Mouse (Mus musculus) liver, embryonic 13.5 days (tissue): Measurements from ENCODE around the gene Slc22a12. TPM values are rescaled to one million over a fixed set of nuclear protein-coding genes. Genes with fewer than 3 reads are reported as not detected.

Source experiments
- ATAC-seq: fragments of 200-750 bp; cut with Nextera tagmentation; 2 replicates; pipeline ENCODE4 v1.8.0; 2017; ENCODE audit warnings: low read depth, mild to moderate bottlenecking, moderate number of reproducible peaks, moderate library complexity
- DNase-seq: peaks from one replicate; pipeline ENCODE4 v3.0.0; 2022
- H3K27ac ChIP-seq: fragments of 300-500 bp; sonication (generic); 2 replicates; pipeline ENCODE4 v1.5.1; 2015; ENCODE audit warnings: moderate library complexity, mild to moderate bottlenecking, inconsistent platforms
- H3K27me3 ChIP-seq: fragments of 300-500 bp; sonication (generic); 2 replicates; pipeline ENCODE4 v1.6.1; 2015; ENCODE audit warnings: mild to moderate bottlenecking, inconsistent platforms
- H3K36me3 ChIP-seq: fragments of 300-500 bp; sonication (generic); 2 replicates; pipeline ENCODE4 v1.6.1; 2015; ENCODE audit warnings: mild to moderate bottlenecking, inconsistent platforms
- H3K4me1 ChIP-seq: fragments of 300-500 bp; sonication (generic); replicated peaks from 2 replicates; pipeline ENCODE4 v1.6.1; 2015; ENCODE audit warnings: inconsistent platforms
- H3K4me2 ChIP-seq: fragments of 300-500 bp; sonication (generic); 2 replicates; pipeline ENCODE4 v1.6.1; 2015; ENCODE audit warnings: inconsistent platforms, mild to moderate bottlenecking, moderate library complexity
- H3K4me3 ChIP-seq: fragments of 300-500 bp; sonication (generic); replicated peaks from 2 replicates; pipeline ENCODE4 v1.5.1; 2015; ENCODE audit warnings: mild to moderate bottlenecking, inconsistent platforms
- H3K9ac ChIP-seq: fragments of 300-500 bp; sonication (generic); 2 replicates; pipeline ENCODE4 v1.6.1; 2015; ENCODE audit warnings: mild to moderate bottlenecking, inconsistent platforms
- H3K9me3 ChIP-seq: fragments of 300-500 bp; sonication (generic); replicated peaks from 2 replicates; pipeline ENCODE4 v1.6.1; 2016; ENCODE audit warnings: inconsistent platforms
- WGBS: fragments of 180-500 bp; shearing (Covaris S2); methylation state at CpG from one replicate; pipeline ENCODE4 v1.1.7; 2015; ENCODE audit not compliant: insufficient replicate concordance; 5-methylcytosine and 5-hydroxymethylcytosine counted together
- polyA plus RNA-seq: library from polyadenylated mRNA; unstranded; fragments of >200 nt; fragmentation: Nextera tagmentation; extraction: Ambion mirVana; gene quantifications from 2 replicates; pipeline ENCODE4 v1.2.1, GENCODE M21; 2015

The Slc22a12 gene
- polyA plus RNA-seq, 1 experiment from 2014 or later = not detected

- Histone ChIP-seq H3K4me3 (no peak overlapping the region), H3K27me3 (peaks cover 42% of the 10 kb centered on the region), H3K27ac (no peak overlapping the region), H3K4me2 (no peak overlapping the region), H3K36me3 (no peaks in the 10 kb centered on the region), H3K9me3 (no peaks in the 10 kb centered on the region), H3K9ac (no peak overlapping the region), H3K4me1 (no peaks in the 10 kb centered on the region)
- ATAC-seq = no peak
- DNase-seq = no peak
- 37% methylated on average over 5 of the region's 5 CpGs for WGBS
These were observed 27.4 kb downstream of the Slc22a12 start for GRCm38 (mm10) chr19:6515448-6515847.

- H3K36me3 ChIP-seq = no peaks in the 10 kb centered on the region
- DNase-seq (no peak), ATAC-seq (no peak)
- no peak overlapping the region for H3K9ac ChIP-seq
- 58% methylated on average over 6 of the region's 6 CpGs for WGBS
- H3K4me3 ChIP-seq = no peak overlapping the region
- peaks cover 47% of the 10 kb centered on the region for H3K27me3 ChIP-seq
- H3K4me1 ChIP-seq = no peaks in the 10 kb centered on the region
- H3K9me3 ChIP-seq = no peaks in the 10 kb centered on the region
- H3K27ac ChIP-seq = no peak overlapping the region
- no peak overlapping the region for H3K4me2 ChIP-seq
These were observed 27.9 kb downstream of the Slc22a12 start for GRCm38 (mm10) chr19:6514940-6515339.

- ATAC-seq = no peak
- peaks cover 55% of the 10 kb centered on the region for H3K27me3 ChIP-seq
- WGBS = 15% methylated on average over 15 of the region's 15 CpGs
- H3K9me3 ChIP-seq = no peaks in the 10 kb centered on the region
- no peaks in the 10 kb centered on the region for H3K4me1 ChIP-seq
- no peak overlapping the region for H3K27ac ChIP-seq
- no peak overlapping the region for H3K4me2 ChIP-seq
- H3K36me3 ChIP-seq = no peaks in the 10 kb centered on the region
- H3K9ac ChIP-seq = no peak overlapping the region
- H3K4me3 ChIP-seq = no peak overlapping the region
- no peak for DNase-seq
These were observed 29.3 kb downstream of the Slc22a12 start for GRCm38 (mm10) chr19:6513389-6514139.

GRCm38 (mm10) chr19:6510546-6510945 is 32.3 kb downstream of the Slc22a12 start:
- no peak for ATAC-seq

GRCm38 (mm10) chr19:6509881-6510280 is 33.0 kb downstream of the Slc22a12 start:
- Histone ChIP-seq H3K4me1 (no peaks in the 10 kb centered on the region), H3K27me3 (peaks cover 92% of the 10 kb centered on the region)

More at GRCm38 (mm10) chr19:6510546-6510945, 32.3 kb downstream of the Slc22a12 start:
- no peak overlapping the region for H3K9ac ChIP-seq
- H3K4me3 ChIP-seq = no peak overlapping the region
- no peaks in the 10 kb centered on the region for H3K9me3 ChIP-seq
- no peak overlapping the region for H3K27ac ChIP-seq
- H3K36me3 ChIP-seq = no peaks in the 10 kb centered on the region
- H3K27me3 ChIP-seq = peaks cover 85% of the 10 kb centered on the region
- 70% methylated on average over 2 of the region's 2 CpGs for WGBS
- no peaks in the 10 kb centered on the region for H3K4me1 ChIP-seq
- no peak for DNase-seq
- no peak overlapping the region for H3K4me2 ChIP-seq

GRCm38 (mm10) chr19:6507393-6507792 is 35.4 kb downstream of the Slc22a12 start:
- 25% methylated on average over 10 of the region's 10 CpGs for WGBS
- Histone ChIP-seq H3K4me2 (no peak overlapping the region), H3K36me3 (no peaks in the 10 kb centered on the region), H3K27me3 (peaks cover 94% of the 10 kb centered on the region), H3K4me1 (peaks cover 1% of the 10 kb centered on the region), H3K27ac (no peak overlapping the region), H3K9ac (no peak overlapping the region), H3K9me3 (no peaks in the 10 kb centered on the region), H3K4me3 (no peak overlapping the region)
- ATAC-seq = no peak
- DNase-seq = no peak

More at GRCm38 (mm10) chr19:6509881-6510280, 33.0 kb downstream of the Slc22a12 start:
- Histone ChIP-seq H3K4me2 (no peak overlapping the region), H3K4me3 (no peak overlapping the region), H3K36me3 (no peaks in the 10 kb centered on the region), H3K27ac (no peak overlapping the region), H3K9ac (no peak overlapping the region), H3K9me3 (no peaks in the 10 kb centered on the region)
- WGBS = 52% methylated on average over 10 of the region's 10 CpGs
- DNase-seq (no peak), ATAC-seq (no peak)

- WGBS = 80% methylated on average over 12 of the region's 12 CpGs
- H3K4me2 ChIP-seq = no peak overlapping the region
- H3K4me3 ChIP-seq = no peak overlapping the region
- no peaks in the 10 kb centered on the region for H3K36me3 ChIP-seq
- H3K27me3 ChIP-seq = peaks cover 94% of the 10 kb centered on the region
- no peaks in the 10 kb centered on the region for H3K9me3 ChIP-seq
- ATAC-seq (no peak), DNase-seq (no peak)
- H3K27ac ChIP-seq = no peak overlapping the region
- no peak overlapping the region for H3K9ac ChIP-seq
- H3K4me1 ChIP-seq = peaks cover 8% of the 10 kb centered on the region
These were observed 38.2 kb downstream of the Slc22a12 start for GRCm38 (mm10) chr19:6504656-6505045.

GRCm38 (mm10) chr19:6503926-6504655 is 38.7 kb downstream of the Slc22a12 start:
- H3K4me3 ChIP-seq = no peak overlapping the region
- H3K4me1 ChIP-seq = peaks cover 8% of the 10 kb centered on the region
- H3K27ac ChIP-seq = no peak overlapping the region
- H3K9me3 ChIP-seq = no peaks in the 10 kb centered on the region
- no peak overlapping the region for H3K4me2 ChIP-seq
- DNase-seq (no peak), ATAC-seq (no peak)
- no peak overlapping the region for H3K9ac ChIP-seq
- H3K27me3 ChIP-seq = peaks cover 95% of the 10 kb centered on the region
- 25% methylated on average over 16 of the region's 16 CpGs for WGBS
- no peaks in the 10 kb centered on the region for H3K36me3 ChIP-seq

- whole genome bisulfite sequencing = 2% methylated on average over 20 of the region's 20 CpGs
- Histone ChIP-seq H3K4me1 (peaks cover 8% of the 10 kb centered on the region), H3K27me3 (peaks cover 100% of the 10 kb centered on the region), H3K9ac (no peak overlapping the region), H3K9me3 (no peaks in the 10 kb centered on the region), H3K36me3 (no peaks in the 10 kb centered on the region), H3K27ac (no peak overlapping the region), H3K4me3 (peak overlapping the region; percentile 37), H3K4me2 (peak overlapping the region; percentile 58)
- DNase-seq (no peak), ATAC-seq (no peak)
These were observed 40.1 kb downstream of the Slc22a12 start for GRCm38 (mm10) chr19:6502543-6503319.

- no peaks in the 10 kb centered on the region for H3K36me3 ChIP-seq
- H3K9me3 ChIP-seq = no peaks in the 10 kb centered on the region
- peaks cover 100% of the 10 kb centered on the region for H3K27me3 ChIP-seq
- no peak for ATAC-seq
- H3K4me2 ChIP-seq = peak overlapping the region; percentile 58
- DNase-seq = no peak
- under 1% methylated on average over 25 of the region's 25 CpGs for WGBS
- no peak overlapping the region for H3K27ac ChIP-seq
- peaks cover 8% of the 10 kb centered on the region for H3K4me1 ChIP-seq
- H3K9ac ChIP-seq = no peak overlapping the region
- H3K4me3 ChIP-seq = peak overlapping the region; percentile 37
These were observed 40.7 kb downstream of the Slc22a12 start for GRCm38 (mm10) chr19:6502035-6502541.

- no peak for ATAC-seq
- no peak overlapping the region for H3K4me2 ChIP-seq
- H3K36me3 ChIP-seq = no peaks in the 10 kb centered on the region
- no peaks in the 10 kb centered on the region for H3K9me3 ChIP-seq
- H3K4me1 ChIP-seq = peaks cover 8% of the 10 kb centered on the region
- H3K9ac ChIP-seq = no peak overlapping the region
- H3K27ac ChIP-seq = no peak overlapping the region
- peaks cover 100% of the 10 kb centered on the region for H3K27me3 ChIP-seq
- WGBS = 8% methylated on average over 2 of the region's 2 CpGs
- DNase-seq = no peak
- H3K4me3 ChIP-seq = no peak overlapping the region
These were observed 42.2 kb downstream of the Slc22a12 start for GRCm38 (mm10) chr19:6500636-6501025.
